Mouse (Mus musculus) kidney, embryonic 15.5 days (tissue): Measurements from ENCODE around the gene F3. TPM values are rescaled to one million over a fixed set of nuclear protein-coding genes. Genes with fewer than 3 reads are reported as not detected.

Source experiments
- ATAC-seq: fragments of 200-750 bp; cut with Nextera tagmentation; replicated peaks from 2 replicates; pipeline ENCODE4 v1.8.0; 2017; ENCODE audit warnings: moderate TSS enrichment; ENCODE audit not compliant: low FRiP score
- H3K27ac ChIP-seq: fragments of 300-500 bp; sonication (generic); 2 replicates; pipeline ENCODE4 v1.5.1; 2015; ENCODE audit warnings: mild to moderate bottlenecking, inconsistent platforms
- H3K27me3 ChIP-seq: fragments of 300-500 bp; sonication (generic); 2 replicates; pipeline ENCODE4 v1.6.1; 2015; ENCODE audit warnings: inconsistent platforms
- H3K36me3 ChIP-seq: fragments of 300-500 bp; sonication (generic); 2 replicates; pipeline ENCODE4 v1.6.1; 2015; ENCODE audit warnings: inconsistent platforms
- H3K4me1 ChIP-seq: fragments of 300-500 bp; sonication (generic); 2 replicates; pipeline ENCODE4 v1.6.1; 2015; ENCODE audit warnings: inconsistent platforms
- H3K4me2 ChIP-seq: fragments of 300-500 bp; sonication (generic); 2 replicates; pipeline ENCODE4 v1.6.1; 2015; ENCODE audit warnings: moderate library complexity, mild to moderate bottlenecking, inconsistent platforms
- H3K4me3 ChIP-seq: fragments of 300-500 bp; sonication (generic); replicated peaks from 2 replicates; pipeline ENCODE4 v1.5.1; 2015; ENCODE audit warnings: mild to moderate bottlenecking, inconsistent platforms
- H3K9ac ChIP-seq: fragments of 300-500 bp; sonication (generic); 2 replicates; pipeline ENCODE4 v1.6.1; 2015; ENCODE audit warnings: mild to moderate bottlenecking, inconsistent platforms
- H3K9me3 ChIP-seq: fragments of 300-500 bp; sonication (generic); replicated peaks from 2 replicates; pipeline ENCODE4 v1.6.1; 2016; ENCODE audit warnings: inconsistent platforms
- WGBS: fragments of 180-500 bp; shearing (Covaris S2); methylation state at CpG from one replicate; pipeline ENCODE4 v1.1.7; 2015; ENCODE audit warnings: mixed read lengths; 5-methylcytosine and 5-hydroxymethylcytosine counted together
- polyA plus RNA-seq: library from polyadenylated mRNA; unstranded; fragments of >200 nt; fragmentation: Nextera tagmentation; extraction: Ambion mirVana; gene quantifications from 2 replicates; pipeline ENCODE4 v1.2.1, GENCODE M21; 2015

Gene F3
- polyA plus RNA-seq, result 16.7 and 17.4 TPM in 2 replicates

DNA sequence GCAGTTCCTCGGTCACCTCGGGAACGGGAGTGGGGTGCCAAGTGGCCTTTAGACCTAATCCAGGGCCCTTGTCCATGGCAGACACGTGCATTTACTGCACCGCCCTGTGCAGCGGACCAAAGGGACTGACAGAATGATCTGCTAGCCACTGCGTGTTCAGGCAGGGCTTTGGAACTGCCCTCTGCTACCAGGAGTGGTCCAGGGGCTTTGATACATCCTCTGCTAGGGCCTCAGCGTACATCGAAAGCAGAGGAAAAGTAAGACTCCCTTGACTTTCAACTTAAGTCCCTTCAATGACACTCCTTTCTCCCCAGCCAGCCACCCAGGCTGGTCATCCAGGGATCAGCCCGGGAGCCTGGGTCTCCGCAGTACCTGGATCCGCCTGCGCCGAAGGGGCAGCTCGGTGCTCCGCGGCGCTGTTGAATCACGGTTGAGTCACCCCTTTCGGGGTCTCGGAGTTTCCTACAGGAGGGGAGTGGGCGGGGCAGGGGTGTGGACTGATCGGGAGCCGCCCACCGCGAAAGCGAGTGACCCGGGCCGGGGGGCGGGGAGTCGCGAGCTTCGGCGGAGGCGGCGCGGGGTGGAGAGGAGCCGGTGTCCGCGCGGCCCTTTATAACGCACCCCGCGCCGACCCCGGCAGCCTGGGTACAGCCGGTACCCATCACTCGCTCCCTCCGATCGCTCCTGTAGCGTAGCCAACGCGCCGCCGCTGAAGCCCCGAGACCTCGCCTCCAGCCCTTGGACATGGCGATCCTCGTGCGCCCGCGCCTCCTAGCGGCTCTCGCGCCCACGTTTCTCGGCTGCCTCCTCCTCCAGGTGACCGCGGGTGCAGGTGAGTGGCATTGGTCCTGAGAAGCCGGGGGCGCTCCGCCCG is at the start of gene F3:
F3 (plus strand) TSS at position 567 of the 874 bp plus-strand sequence.
- Histone ChIP-seq H3K9me3 (no peaks in the 10 kb centered on the region), H3K9ac (peak within 1 kb of the TSS; percentile 58), H3K27ac (peak within 1 kb of the TSS; percentile 80), H3K27me3 (peaks cover 8% of the 10 kb centered on the region; the same call in 1 of the 2 replicates), H3K4me1 (peaks cover 26% of the 10 kb centered on the region), H3K36me3 (no peaks in the 10 kb centered on the region), H3K4me2 (peak within 1 kb of the TSS; percentile 87), H3K4me3 (peak within 1 kb of the TSS; percentile 75)
- WGBS, result under 1% methylated on average over 73 of the region's 73 CpGs
- ATAC-seq, result peak; percentile 92

DNA sequence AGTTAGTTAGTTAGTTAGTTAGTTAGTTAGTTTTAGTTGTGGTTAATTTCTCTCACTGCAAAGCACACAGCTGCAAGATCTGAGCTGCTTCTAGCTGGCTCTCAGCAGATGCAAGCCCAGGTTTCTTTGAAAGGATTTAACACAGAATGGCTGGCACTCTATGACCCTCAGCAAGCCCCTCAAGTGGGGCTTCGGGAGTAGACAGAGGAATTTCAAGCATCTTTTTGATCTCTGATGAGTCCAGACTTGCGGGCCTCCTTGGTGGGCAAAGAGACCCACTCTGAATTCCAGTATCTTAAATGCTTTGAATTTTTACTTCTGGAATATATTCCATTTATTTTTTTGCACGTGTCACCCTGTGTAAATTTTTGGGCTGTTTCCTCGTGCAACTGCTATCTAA is 44.4 kb upstream of the F3 start:
- H3K9me3 ChIP-seq, result no peaks in the 10 kb centered on the region
- WGBS, result 43% methylated on average over 4 of the region's 4 CpGs
- no peak overlapping the region for H3K9ac ChIP-seq
- no peak overlapping the region for H3K4me2 ChIP-seq
- no peak overlapping the region for H3K27ac ChIP-seq
- H3K27me3 ChIP-seq, result no peaks in the 10 kb centered on the region
- no peaks in the 10 kb centered on the region for H3K36me3 ChIP-seq
- H3K4me1 ChIP-seq, result no peaks in the 10 kb centered on the region
- ATAC-seq, result no peak
- no peak overlapping the region for H3K4me3 ChIP-seq

DNA sequence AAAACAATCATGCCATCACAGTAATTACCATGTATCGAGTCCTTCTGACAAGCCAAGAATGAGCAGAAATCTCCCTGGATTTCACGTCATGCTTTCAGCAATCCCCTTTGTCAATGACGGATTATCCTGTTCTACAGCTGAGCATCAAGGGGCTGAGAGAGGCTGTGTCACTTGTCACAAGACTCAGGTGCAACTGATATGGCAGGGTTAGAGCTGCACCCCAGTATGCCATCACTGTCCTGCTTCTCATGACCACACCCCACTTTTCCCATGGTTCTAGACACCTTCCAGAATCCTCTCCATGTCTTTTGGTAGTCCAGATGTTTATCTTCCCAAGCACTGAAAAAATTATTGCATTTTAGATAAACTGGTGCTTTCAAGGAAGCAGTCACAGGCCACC is 43.9 kb upstream of the F3 start:
- Histone ChIP-seq H3K36me3 (no peaks in the 10 kb centered on the region), H3K27ac (no peak overlapping the region), H3K9me3 (no peaks in the 10 kb centered on the region), H3K4me1 (no peaks in the 10 kb centered on the region), H3K4me2 (no peak overlapping the region), H3K4me3 (no peak overlapping the region), H3K27me3 (no peaks in the 10 kb centered on the region), H3K9ac (no peak overlapping the region)
- 75% methylated on average over 3 of the region's 3 CpGs for WGBS
- no peak for ATAC-seq

DNA sequence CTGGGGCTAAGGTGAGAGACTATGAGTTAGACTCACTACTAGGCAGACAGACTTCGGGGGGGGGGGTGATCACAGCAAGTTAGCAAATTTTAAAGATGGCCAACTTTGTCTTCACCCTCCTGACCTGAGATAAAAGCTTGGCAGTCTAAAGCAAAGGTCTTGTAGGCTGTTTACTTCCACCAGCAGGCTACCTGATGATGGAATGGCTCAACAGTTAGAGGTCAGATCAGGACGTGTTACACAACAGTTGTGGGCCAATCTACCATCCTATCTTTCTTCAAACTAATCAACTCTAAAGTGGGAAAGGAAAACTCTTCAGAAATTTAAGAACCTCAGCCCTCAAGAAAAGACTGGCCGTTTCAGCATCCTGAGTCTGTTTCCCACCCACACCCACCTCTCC is 43.1 kb upstream of the F3 start:
- no peak overlapping the region for H3K27ac ChIP-seq

DNA sequence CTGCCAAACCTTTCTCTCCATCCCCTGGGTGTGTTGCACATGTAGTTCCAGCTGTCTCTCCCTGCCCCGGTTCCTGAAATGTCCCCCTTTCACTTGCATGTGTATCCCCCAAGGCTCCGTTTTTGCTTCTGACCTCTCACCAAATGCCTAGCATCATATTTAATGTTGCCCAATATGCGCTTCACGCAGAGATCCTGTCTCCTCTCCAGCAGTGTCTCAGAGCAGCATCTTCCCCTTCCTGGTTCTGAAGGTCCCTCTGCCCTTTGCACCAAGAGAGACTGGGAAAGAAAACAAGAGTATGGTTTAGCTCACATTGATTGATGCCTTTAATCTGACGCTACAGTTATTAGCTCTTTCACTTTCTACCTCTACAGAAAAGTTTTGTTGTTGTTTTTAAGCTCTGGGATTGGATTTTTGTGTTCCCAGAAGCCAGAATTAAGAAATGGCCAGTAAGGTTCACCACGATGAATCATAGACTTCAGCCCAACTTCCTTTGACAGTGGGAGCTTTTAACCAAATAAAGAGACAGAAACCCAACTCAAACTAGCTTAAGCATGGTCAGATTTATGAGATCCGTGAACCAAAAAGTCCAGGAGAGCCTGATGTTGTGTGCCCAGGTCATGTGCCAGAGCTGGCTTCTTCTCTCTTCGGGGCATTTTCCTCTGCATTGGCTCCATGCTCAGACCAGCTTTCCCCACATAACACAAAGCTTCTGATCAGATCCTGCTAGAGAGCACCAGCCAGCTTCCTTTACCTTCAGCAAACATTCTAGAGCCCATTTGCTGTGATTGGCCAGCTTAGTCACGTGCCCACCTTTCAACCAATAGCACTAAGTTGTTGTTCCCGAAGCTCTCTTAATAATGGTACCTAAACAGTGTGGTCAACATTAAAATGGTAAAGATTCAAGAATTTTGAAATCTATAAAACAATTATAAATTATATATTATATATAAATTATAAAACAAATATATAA is 40.6 kb upstream of the F3 start:
- no peak overlapping the region for H3K9ac ChIP-seq
- no peaks in the 10 kb centered on the region for H3K36me3 ChIP-seq
- no peaks in the 10 kb centered on the region for H3K27me3 ChIP-seq

More for the DNA sequence above, 43.1 kb upstream of the F3 start:
- no peak overlapping the region for H3K9ac ChIP-seq
- 0 out of 2 replicates have a peak, but pooled peaks cover 2% of the 10 kb centered on the region for H3K4me1 ChIP-seq
- H3K36me3 ChIP-seq, result no peaks in the 10 kb centered on the region
- no peak overlapping the region for H3K4me2 ChIP-seq
- H3K4me3 ChIP-seq, result no peak overlapping the region
- H3K27me3 ChIP-seq, result no peaks in the 10 kb centered on the region
- 78% methylated on average over 3 of the region's 3 CpGs for WGBS
- no peaks in the 10 kb centered on the region for H3K9me3 ChIP-seq
- ATAC-seq, result no peak

DNA sequence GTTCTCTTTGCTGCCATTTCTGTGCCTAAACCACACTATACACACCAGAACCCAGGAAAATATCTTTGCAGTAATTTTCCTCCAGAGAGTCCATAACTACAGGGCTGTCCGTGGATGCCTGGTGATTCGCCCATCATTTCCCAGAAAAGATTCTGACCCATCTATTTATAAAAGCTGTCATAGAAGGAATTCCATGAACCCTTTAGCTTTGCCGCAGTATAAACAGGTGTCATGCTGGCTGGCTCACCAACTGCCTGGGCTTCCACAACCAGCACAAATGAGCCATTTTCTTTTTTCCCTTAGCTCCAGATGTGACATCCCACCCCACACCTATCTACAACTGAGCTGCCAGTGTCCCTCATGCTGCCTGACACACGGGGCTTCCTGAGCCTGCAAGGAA is 38.8 kb upstream of the F3 start:
- ATAC-seq, result no peak
- 0 out of 2 replicates have a peak overlapping the region, but pooled peaks have one; percentile 14 for H3K27ac ChIP-seq
- H3K4me2 ChIP-seq, result no peak overlapping the region
- 75% methylated on average over 4 of the region's 4 CpGs for WGBS
- H3K4me3 ChIP-seq, result no peak overlapping the region
- H3K27me3 ChIP-seq, result no peaks in the 10 kb centered on the region
- 0 out of 2 replicates have a peak, but pooled peaks cover 2% of the 10 kb centered on the region for H3K4me1 ChIP-seq
- H3K36me3 ChIP-seq, result no peaks in the 10 kb centered on the region
- no peaks in the 10 kb centered on the region for H3K9me3 ChIP-seq
- H3K9ac ChIP-seq, result no peak overlapping the region

More for the DNA sequence above, 40.6 kb upstream of the F3 start:
- H3K4me3 ChIP-seq, result no peak overlapping the region
- no peak overlapping the region for H3K27ac ChIP-seq
- ATAC-seq, result no peak
- 0 out of 2 replicates have a peak, but pooled peaks cover 2% of the 10 kb centered on the region for H3K4me1 ChIP-seq
- 78% methylated on average over 10 of the region's 10 CpGs for WGBS
- H3K4me2 ChIP-seq, result no peak overlapping the region
- no peaks in the 10 kb centered on the region for H3K9me3 ChIP-seq

DNA sequence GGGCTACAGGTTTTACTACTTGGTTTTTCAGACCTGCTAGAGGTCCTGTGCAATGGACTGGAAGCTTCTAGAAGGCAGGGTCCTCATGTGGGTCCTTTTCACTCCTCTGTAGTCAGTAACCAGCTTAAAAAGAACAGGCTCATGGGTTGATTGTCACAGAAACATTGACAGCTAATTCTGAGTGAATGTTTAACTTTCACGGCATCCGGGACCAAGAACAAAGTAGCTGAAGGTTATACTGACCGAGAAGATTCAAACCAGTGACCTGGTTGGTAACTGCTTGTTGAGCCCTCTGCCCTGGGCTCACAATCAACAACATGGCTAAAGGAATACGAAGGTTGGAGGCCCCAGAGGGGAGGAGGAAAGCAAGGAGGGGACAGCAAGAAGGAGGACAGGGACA is 38.4 kb upstream of the F3 start:
- 66% methylated on average over 4 of the region's 4 CpGs for WGBS
- no peaks in the 10 kb centered on the region for H3K36me3 ChIP-seq
- H3K9me3 ChIP-seq, result no peaks in the 10 kb centered on the region
- no peak overlapping the region for H3K4me3 ChIP-seq
- peak; percentile 60; the same call in 1 of the 2 replicates for ATAC-seq
- no peaks in the 10 kb centered on the region for H3K27me3 ChIP-seq
- 0 out of 2 replicates have a peak overlapping the region, but pooled peaks have one; percentile 14 for H3K27ac ChIP-seq
- no peak overlapping the region for H3K9ac ChIP-seq
- H3K4me2 ChIP-seq, result no peak overlapping the region
- 0 out of 2 replicates have a peak, but pooled peaks cover 2% of the 10 kb centered on the region for H3K4me1 ChIP-seq

DNA sequence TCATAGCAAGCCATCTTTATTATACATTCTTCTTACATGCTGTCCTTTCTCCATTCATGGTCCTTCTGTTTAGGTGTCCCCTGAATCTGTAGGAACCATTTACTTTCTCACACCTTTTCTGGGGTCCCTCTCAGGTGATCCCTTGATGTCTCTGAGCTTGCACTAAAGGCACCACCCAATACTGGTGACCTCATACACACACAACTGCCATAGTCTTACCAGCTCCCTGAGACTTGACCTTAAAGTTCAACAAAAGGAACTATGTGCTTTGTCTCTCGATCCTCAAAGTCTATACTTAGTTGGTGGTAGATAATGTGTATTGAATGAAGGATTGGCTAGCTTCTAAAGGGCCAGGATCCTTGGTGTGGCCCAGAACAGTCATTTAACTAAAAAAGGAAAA is 37.4 kb upstream of the F3 start:
- Histone ChIP-seq H3K36me3 (no peaks in the 10 kb centered on the region), H3K27me3 (no peaks in the 10 kb centered on the region), H3K4me2 (no peak overlapping the region), H3K9me3 (no peaks in the 10 kb centered on the region), H3K9ac (no peak overlapping the region), H3K4me3 (no peak overlapping the region), H3K27ac (no peak overlapping the region), H3K4me1 (0 out of 2 replicates have a peak, but pooled peaks cover 2% of the 10 kb centered on the region)
- no peak for ATAC-seq
- WGBS, result 76% methylated on average over 1 of the region's 1 CpGs

DNA sequence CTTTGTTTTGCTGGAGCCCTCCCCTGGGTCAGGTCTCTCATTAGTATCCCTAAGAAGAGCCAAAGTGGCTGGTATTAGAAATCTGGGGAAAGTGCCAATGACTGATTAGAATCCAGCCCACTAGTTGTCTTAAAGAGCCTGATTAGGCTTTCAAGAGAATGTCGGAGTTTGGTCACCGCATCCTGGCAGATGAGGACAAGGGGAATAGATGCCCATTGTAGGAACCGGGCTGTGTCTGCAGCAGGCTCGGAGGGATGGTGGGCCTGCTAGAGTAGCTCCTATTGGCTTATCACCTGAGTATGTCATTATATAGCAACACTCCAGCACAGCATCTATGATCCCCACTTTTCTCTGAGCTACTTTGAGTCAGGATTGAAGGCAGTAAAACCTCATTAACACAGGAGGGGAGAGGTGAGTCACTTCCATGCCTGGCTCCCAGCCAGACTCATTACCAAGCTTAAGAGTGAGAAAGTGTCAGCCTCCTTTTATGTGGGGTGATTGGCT is 36.9 kb upstream of the F3 start:
- Histone ChIP-seq H3K4me3 (no peak overlapping the region), H3K4me1 (0 out of 2 replicates have a peak, but pooled peaks cover 2% of the 10 kb centered on the region), H3K9me3 (no peaks in the 10 kb centered on the region), H3K4me2 (no peak overlapping the region), H3K9ac (no peak overlapping the region), H3K36me3 (no peaks in the 10 kb centered on the region), H3K27ac (no peak overlapping the region), H3K27me3 (no peaks in the 10 kb centered on the region)
- 61% methylated on average over 4 of the region's 4 CpGs for WGBS
- no peak for ATAC-seq

DNA sequence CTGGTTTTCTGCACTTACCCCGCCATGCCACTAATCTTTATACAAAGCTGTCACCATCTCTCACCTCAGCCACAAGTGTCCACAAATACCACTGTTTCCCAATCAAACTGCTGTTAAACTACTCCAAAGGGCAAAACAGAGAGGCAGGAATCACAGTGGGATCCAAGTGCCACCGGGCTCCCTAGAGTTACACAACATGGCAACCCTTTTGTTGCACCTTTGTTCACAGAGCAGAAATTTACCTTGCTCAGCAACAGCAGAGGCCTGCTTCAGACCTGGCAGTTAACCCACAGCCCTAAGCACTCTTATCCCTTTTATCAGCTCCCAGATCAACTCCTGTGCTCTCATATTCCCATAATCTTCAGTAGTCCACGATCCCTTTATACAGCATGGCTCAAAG is 35.6 kb upstream of the F3 start:
- Histone ChIP-seq H3K27me3 (no peaks in the 10 kb centered on the region), H3K4me1 (0 out of 2 replicates have a peak, but pooled peaks cover 2% of the 10 kb centered on the region), H3K9me3 (no peaks in the 10 kb centered on the region), H3K9ac (no peak overlapping the region), H3K4me2 (no peak overlapping the region), H3K4me3 (no peak overlapping the region), H3K36me3 (no peaks in the 10 kb centered on the region), H3K27ac (no peak overlapping the region)
- no peak for ATAC-seq
- 84% methylated on average over 3 of the region's 3 CpGs for WGBS

DNA sequence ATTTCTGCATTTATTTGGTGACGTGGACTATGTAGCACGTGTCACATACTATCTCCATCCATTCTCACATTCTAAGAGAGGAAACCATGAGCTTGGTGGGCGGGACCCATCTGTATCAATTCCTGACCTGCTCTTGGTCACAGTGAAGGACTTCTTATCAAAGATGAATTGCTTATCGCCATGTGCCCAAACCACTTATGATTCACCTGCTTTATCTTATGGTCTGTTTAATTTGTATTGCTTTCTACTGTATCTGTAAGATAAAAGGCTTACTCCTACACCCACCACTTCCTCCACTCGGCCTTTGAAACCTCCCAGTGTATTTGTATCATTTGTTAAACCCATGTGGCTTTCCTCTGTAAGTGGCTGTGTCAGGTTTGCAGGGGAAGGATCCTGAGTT is 34.3 kb upstream of the F3 start:
- Histone ChIP-seq H3K27ac (no peak overlapping the region), H3K4me1 (0 out of 2 replicates have a peak, but pooled peaks cover 2% of the 10 kb centered on the region), H3K9ac (no peak overlapping the region), H3K4me3 (no peak overlapping the region), H3K9me3 (no peaks in the 10 kb centered on the region), H3K4me2 (no peak overlapping the region), H3K36me3 (no peaks in the 10 kb centered on the region), H3K27me3 (no peaks in the 10 kb centered on the region)
- 74% methylated on average over 5 of the region's 5 CpGs for WGBS
- no peak for ATAC-seq
